Mouse (Mus musculus): Measurements from ENCODE around the gene Mrc2. TPM values are rescaled to one million over a fixed set of nuclear protein-coding genes. Genes with fewer than 3 reads are reported as not detected.

The Mrc2 gene
- total and polyA plus RNA-seq, 2 experiments from 2014 or later: 4.2 to 21.4 TPM

DNA sequence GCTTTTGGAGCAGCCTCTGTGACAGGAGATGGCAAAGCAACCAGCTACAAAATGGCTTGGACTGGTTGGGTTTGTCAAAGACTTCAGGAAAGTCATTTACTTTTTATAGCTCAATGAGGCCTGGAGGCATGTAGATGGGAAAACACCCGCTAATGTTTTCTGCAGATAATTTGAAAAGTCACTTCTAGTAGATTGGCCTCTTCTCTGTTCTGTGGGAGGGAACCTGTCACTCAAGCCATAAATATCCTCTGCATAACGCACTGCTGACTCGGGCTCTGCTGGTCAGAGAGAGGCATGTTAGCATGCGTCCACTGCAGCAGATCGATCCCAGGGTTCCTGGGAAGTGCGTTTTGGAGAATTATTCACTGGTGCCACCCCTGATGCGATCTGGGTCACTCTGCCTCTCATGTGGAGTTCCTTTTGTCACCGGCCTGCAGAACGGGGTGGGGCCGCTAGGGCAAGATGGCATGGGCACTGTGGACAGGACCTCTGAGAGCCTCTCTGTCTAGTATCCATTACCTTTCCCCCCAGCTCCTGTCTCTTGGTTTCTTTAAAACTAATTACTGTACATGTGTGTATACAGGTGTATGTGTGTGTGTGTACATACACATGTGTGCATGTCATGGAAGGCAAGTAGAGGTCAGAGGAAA is 82.2 kb downstream of the Mrc2 start:
- H3K9me3 ChIP-seq (ENCODE audit: low read length): no peaks in the 10 kb centered on the region
- no peaks in the 10 kb centered on the region for H3K4me1 ChIP-seq (ENCODE audit: insufficient read depth, low read length)
- DNase-seq (ENCODE audit: low spot score) (no peak), ATAC-seq (no peak)
- H3K4me3 ChIP-seq (ENCODE audit: low read length): no peak overlapping the region
- no peak overlapping the region for H3K9ac ChIP-seq (replicated peaks; ENCODE audit: low read length)
- H3K27me3 ChIP-seq (ENCODE audit: insufficient read depth, low read length): no peaks in the 10 kb centered on the region
- 74% methylated on average over 10 of the region's 10 CpGs for WGBS
- H3K27ac ChIP-seq: no peak overlapping the region
- TF ChIP-seq CTCF (IDR thresholded peaks at IDR 0.05; ENCODE audit: low read depth): no peak
- H3K4me2 ChIP-seq (ENCODE audit: low read depth, low read length): no peak overlapping the region
- H3K36me3 ChIP-seq (ENCODE audit: insufficient read depth, low read length): no peaks in the 10 kb centered on the region

DNA sequence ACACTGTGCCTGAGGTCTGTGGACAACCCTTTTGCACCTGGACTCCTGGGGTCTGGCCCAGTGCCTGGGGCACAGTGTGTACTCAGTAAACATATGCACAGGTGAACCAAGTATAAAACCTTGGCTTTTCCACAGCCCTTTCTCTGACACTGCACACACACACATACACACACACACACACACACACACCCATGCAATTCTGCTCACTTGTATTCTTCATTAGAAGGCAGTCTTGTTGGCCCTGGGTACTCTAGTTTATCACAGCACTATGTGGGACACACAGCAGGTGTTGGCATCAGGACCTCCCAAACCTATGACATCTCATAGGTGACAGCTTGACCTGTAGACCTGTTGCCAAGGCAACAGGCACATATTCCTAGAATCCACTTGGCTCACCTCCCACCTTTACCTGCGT is 83.4 kb downstream of the Mrc2 start:
- TF ChIP-seq CTCF (IDR thresholded peaks at IDR 0.05; ENCODE audit: low read depth): no peak
- no peaks in the 10 kb centered on the region for H3K36me3 ChIP-seq (ENCODE audit: insufficient read depth, low read length)
- ATAC-seq (no peak), DNase-seq (ENCODE audit: low spot score) (no peak)
- H3K4me1 ChIP-seq (ENCODE audit: insufficient read depth, low read length): no peaks in the 10 kb centered on the region
- 79% methylated on average over 1 of the region's 1 CpGs for WGBS
- no peaks in the 10 kb centered on the region for H3K27me3 ChIP-seq (ENCODE audit: insufficient read depth, low read length)
- H3K9ac ChIP-seq (replicated peaks; ENCODE audit: low read length): no peak overlapping the region
- H3K4me3 ChIP-seq (ENCODE audit: low read length): no peak overlapping the region
- H3K9me3 ChIP-seq (ENCODE audit: low read length): no peaks in the 10 kb centered on the region
- H3K27ac ChIP-seq: no peak overlapping the region
- no peak overlapping the region for H3K4me2 ChIP-seq (ENCODE audit: low read depth, low read length)

DNA sequence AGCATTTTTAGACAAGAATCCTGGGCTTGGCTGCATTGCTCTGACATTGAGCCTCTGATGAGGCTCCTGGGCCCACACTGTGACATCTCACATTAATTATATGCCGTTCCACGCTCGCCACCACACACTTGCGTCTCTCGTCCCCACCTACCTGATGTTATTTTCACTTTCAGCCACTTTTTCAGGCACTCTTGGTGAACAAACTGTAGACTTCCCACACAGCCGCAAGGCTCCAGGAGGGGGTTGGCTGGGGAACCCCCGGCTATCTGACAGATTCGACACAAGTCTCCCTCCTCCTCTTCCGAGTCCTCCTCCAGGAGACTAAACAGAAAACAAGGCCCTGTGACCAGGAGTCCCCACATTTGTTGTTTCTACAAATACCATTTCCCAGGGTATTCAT is 92.8 kb downstream of the Mrc2 start:
- Histone ChIP-seq H3K9me3 (ENCODE audit: low read length) (no peaks in the 10 kb centered on the region), H3K27ac (no peak overlapping the region), H3K4me3 (ENCODE audit: low read length) (no peak overlapping the region), H3K9ac (replicated peaks; ENCODE audit: low read length) (no peak overlapping the region), H3K4me2 (ENCODE audit: low read depth, low read length) (no peak overlapping the region), H3K36me3 (ENCODE audit: insufficient read depth, low read length) (no peaks in the 10 kb centered on the region), H3K4me1 (ENCODE audit: insufficient read depth, low read length) (no peaks in the 10 kb centered on the region), H3K27me3 (ENCODE audit: insufficient read depth, low read length) (no peaks in the 10 kb centered on the region)
- WGBS: 83% methylated on average over 9 of the region's 9 CpGs
- no peak for DNase-seq (ENCODE audit: low spot score)
- ATAC-seq: no peak
- no peak for TF ChIP-seq CTCF (IDR thresholded peaks at IDR 0.05; ENCODE audit: low read depth)

GRCm38 (mm10) chr11:105388636-105389035 is 96.2 kb downstream of the Mrc2 start:
- DNase-seq (ENCODE audit: low spot score) (peak; percentile 50), ATAC-seq (no peak)
- Histone ChIP-seq H3K27ac (no peak overlapping the region), H3K36me3 (ENCODE audit: insufficient read depth, low read length) (no peaks in the 10 kb centered on the region), H3K4me1 (ENCODE audit: insufficient read depth, low read length) (no peaks in the 10 kb centered on the region), H3K4me2 (ENCODE audit: low read depth, low read length) (no peak overlapping the region), H3K4me3 (ENCODE audit: low read length) (no peak overlapping the region), H3K9ac (replicated peaks; ENCODE audit: low read length) (no peak overlapping the region), H3K9me3 (ENCODE audit: low read length) (no peaks in the 10 kb centered on the region), H3K27me3 (ENCODE audit: insufficient read depth, low read length) (no peaks in the 10 kb centered on the region)
- TF ChIP-seq CTCF (IDR thresholded peaks at IDR 0.05; ENCODE audit: low read depth): no peak
- 32% methylated on average over 2 of the region's 2 CpGs for WGBS

GRCm38 (mm10) chr11:105390290-105390689 is 97.8 kb downstream of the Mrc2 start:
- Histone ChIP-seq H3K9me3 (ENCODE audit: low read length) (no peaks in the 10 kb centered on the region), H3K9ac (replicated peaks; ENCODE audit: low read length) (no peak overlapping the region), H3K36me3 (ENCODE audit: insufficient read depth, low read length) (no peaks in the 10 kb centered on the region), H3K27me3 (ENCODE audit: insufficient read depth, low read length) (no peaks in the 10 kb centered on the region), H3K4me1 (ENCODE audit: insufficient read depth, low read length) (no peaks in the 10 kb centered on the region), H3K4me3 (ENCODE audit: low read length) (no peak overlapping the region), H3K27ac (no peak overlapping the region), H3K4me2 (ENCODE audit: low read depth, low read length) (no peak overlapping the region)
- ATAC-seq: no peak
- no peak for DNase-seq (ENCODE audit: low spot score)
- 85% methylated on average over 7 of the region's 7 CpGs for WGBS
- TF ChIP-seq CTCF (IDR thresholded peaks at IDR 0.05; ENCODE audit: low read depth): no peak

Other genes starting within 250 kb of the Mrc2 start
- not detected in 2 replicates for gene Efcab3, start 229.1 kb upstream of the Mrc2 start, total RNA-seq (2014; rRNA removed)
- 0.25 and 0.35 TPM in 2 replicates for gene Efcab3, start 229.1 kb upstream of the Mrc2 start, polyA plus RNA-seq (2015; fragmentation: Nextera tagmentation; extraction: Ambion mirVana)
- gene Mettl2, start 166.2 kb upstream of the Mrc2 start, total RNA-seq (2014; rRNA removed): 21.7 and 29.6 TPM in 2 replicates
- 31.1 and 33.2 TPM in 2 replicates for gene Mettl2, start 166.2 kb upstream of the Mrc2 start, polyA plus RNA-seq (2015; fragmentation: Nextera tagmentation; extraction: Ambion mirVana)
- not detected in 2 replicates for gene Gm10842, start 145.8 kb upstream of the Mrc2 start, total RNA-seq (2014; rRNA removed)
- gene Gm10842, start 145.8 kb upstream of the Mrc2 start, polyA plus RNA-seq (2015; fragmentation: Nextera tagmentation; extraction: Ambion mirVana): not detected in 2 replicates
- gene Tlk2, start 113.8 kb upstream of the Mrc2 start, total RNA-seq (2014; rRNA removed): 43.3 and 50.4 TPM in 2 replicates
- 15.1 and 15.9 TPM in 2 replicates for gene Tlk2, start 113.8 kb upstream of the Mrc2 start, polyA plus RNA-seq (2015; fragmentation: Nextera tagmentation; extraction: Ambion mirVana)
- 0.52 and 1.2 TPM in 2 replicates for gene March10, start 164.1 kb downstream of the Mrc2 start, total RNA-seq (2014; rRNA removed)
- 0.52 and 0.58 TPM in 2 replicates for gene March10, start 164.1 kb downstream of the Mrc2 start, polyA plus RNA-seq (2015; fragmentation: Nextera tagmentation; extraction: Ambion mirVana)